In the genomic region with DNA sequence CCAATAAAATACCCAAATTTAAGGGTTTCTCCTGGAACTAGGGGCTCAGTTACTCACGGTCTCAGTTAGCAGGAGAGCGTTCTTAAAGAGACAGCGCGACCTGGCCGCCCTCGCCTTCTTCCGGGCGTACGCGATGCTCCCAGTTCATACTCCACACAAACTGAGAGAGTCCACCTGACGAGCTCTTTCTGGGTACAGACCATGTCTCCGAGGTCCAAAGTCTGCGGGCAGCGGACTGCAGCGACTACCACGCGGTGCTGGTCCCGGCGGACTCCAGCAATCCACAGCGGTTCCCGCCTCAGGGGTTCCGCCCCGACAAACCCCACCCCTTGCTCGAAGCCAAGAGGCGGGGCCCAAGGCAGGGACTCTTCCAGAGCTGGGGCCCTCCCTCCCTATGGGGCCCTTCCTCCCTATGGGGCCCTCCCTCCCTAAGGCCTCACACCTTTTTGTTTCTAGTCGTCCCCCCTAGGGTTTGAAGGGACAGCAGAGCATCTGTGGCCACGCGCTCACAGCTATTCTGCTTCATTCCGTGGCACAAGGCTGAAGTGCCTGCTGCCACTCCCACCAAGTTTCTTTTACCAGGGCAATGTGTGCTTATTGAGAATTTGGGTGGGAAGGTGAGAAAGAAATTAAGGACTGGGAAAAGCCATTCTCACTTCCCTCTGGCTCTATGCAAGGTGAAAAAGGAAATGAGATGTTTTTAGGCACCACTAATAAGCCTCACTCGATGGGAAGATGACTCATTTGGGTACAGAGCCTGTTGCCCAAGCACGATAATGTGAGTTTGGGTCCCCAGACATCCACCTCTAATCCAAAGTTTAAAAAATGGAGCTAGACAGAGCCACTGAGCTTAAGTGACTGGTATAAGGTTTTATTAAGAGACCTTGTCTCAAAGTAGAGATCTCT, we compare ENCODE assay signal across 8 mouse cellular contexts. TPM values are rescaled to one million over a fixed set of nuclear protein-coding genes. Genes with fewer than 3 reads are reported as not detected.
DNase-seq lines count a peak whose midpoint lies in the region; ATAC-seq and TF ChIP-seq lines count a peak whose summit lies in the region.

Gene Itpripl1, minus strand, starts transcription at position 285 of the 906 bp plus-strand sequence.

- 0 out of 2 replicates have a peak, but pooled peaks cover 7% of the 10 kb centered on the region for H3K27me3 ChIP-seq in heart, embryonic 14.5 days (ENCODE audit: control insufficient read depth, insufficient read depth, low read length)
- no peaks in the 10 kb centered on the region for H3K27me3 ChIP-seq in kidney, postnatal 0 days (ENCODE audit: insufficient read depth, low read length)
- 0 out of 2 replicates have a peak, but pooled peaks cover 4% of the 10 kb centered on the region for H3K27me3 ChIP-seq in neural tube, embryonic 13.5 days
- no peaks in the 10 kb centered on the region for H3K27me3 ChIP-seq in thymus, adult 2 months (ENCODE audit: control insufficient read depth, insufficient read depth, low read length)

- no peak within 1 kb of the TSS for H3K27ac ChIP-seq in heart, embryonic 14.5 days (replicated peaks in 1 of 2; ENCODE audit: control insufficient read depth in 1 of 2, insufficient read depth in 1 of 2, low read depth in 2 of 2, low read length in 2 of 2)
- H3K27ac ChIP-seq in kidney, postnatal 0 days, result no peak within 1 kb of the TSS
- no peak within 1 kb of the TSS for H3K27ac ChIP-seq in neural tube, embryonic 13.5 days (replicated peaks)
- H3K27ac ChIP-seq in thymus, adult 2 months (ENCODE audit: control insufficient read depth, insufficient read depth, low read length), result peak within 1 kb of the TSS; percentile 22; the same call in 1 of the 2 replicates

- peaks cover 3% of the 10 kb centered on the region; the same call in 1 of the 2 replicates for H3K9me3 ChIP-seq in heart, embryonic 14.5 days (ENCODE audit: control insufficient read depth, low read length)
- H3K9me3 ChIP-seq in kidney, postnatal 0 days (replicated peaks; ENCODE audit: low read length), result no peaks in the 10 kb centered on the region
- H3K9me3 ChIP-seq in neural tube, embryonic 13.5 days, result no peaks in the 10 kb centered on the region

- peaks cover 21% of the 10 kb centered on the region; the same call in 1 of the 2 replicates for H3K36me3 ChIP-seq in heart, embryonic 14.5 days (ENCODE audit: control insufficient read depth, insufficient read depth, low read length)
- H3K36me3 ChIP-seq in kidney, postnatal 0 days (ENCODE audit: insufficient read depth, low read length), result 0 out of 2 replicates have a peak, but pooled peaks cover 5% of the 10 kb centered on the region
- H3K36me3 ChIP-seq in neural tube, embryonic 13.5 days, result peaks cover 7% of the 10 kb centered on the region; the same call in 1 of the 2 replicates
- H3K36me3 ChIP-seq in thymus, adult 2 months (ENCODE audit: control insufficient read depth, insufficient read depth, low read length), result no peaks in the 10 kb centered on the region; the same call in 1 of the 2 replicates

- DNase-seq in CD8-positive naive resting alpha-beta T cell, adult 2 months (ENCODE audit: low read depth in 2 of 2, low spot score in 2 of 2), result peak; percentile 38 to 57
- DNase-seq in adrenal gland, postnatal 36 days, result peak; percentile 87 to 92
- peak; percentile 79 for DNase-seq in kidney, postnatal 0 days (ENCODE audit: low spot score)
- DNase-seq in lung, adult 18-20 months, result peak; percentile 87 to 90
- peak; percentile 77 for DNase-seq in thymus, adult 2 months

- H3K9ac ChIP-seq in heart, embryonic 14.5 days (ENCODE audit: low read length), result peak within 1 kb of the TSS; percentile 73
- peak within 1 kb of the TSS; percentile 63 for H3K9ac ChIP-seq in kidney, postnatal 0 days (ENCODE audit: low read depth, low read length)
- peak within 1 kb of the TSS; percentile 71 for H3K9ac ChIP-seq in neural tube, embryonic 13.5 days

- peak within 1 kb of the TSS; percentile 51 to 70 for H3K4me3 ChIP-seq in heart, embryonic 14.5 days (ENCODE audit: control insufficient read depth in 1 of 2, insufficient read depth in 1 of 2, low read depth in 1 of 2, low read length in 2 of 2)
- peak within 1 kb of the TSS; percentile 54 for H3K4me3 ChIP-seq in kidney, postnatal 0 days (replicated peaks; ENCODE audit: low read depth, low read length)
- H3K4me3 ChIP-seq in neural tube, embryonic 13.5 days, result peak within 1 kb of the TSS; percentile 60
- H3K4me3 ChIP-seq in thymus, adult 2 months (ENCODE audit: control insufficient read depth, insufficient read depth, low read length), result peak within 1 kb of the TSS; percentile 98

- peak within 1 kb of the TSS; percentile 82 for H3K4me2 ChIP-seq in heart, embryonic 14.5 days (ENCODE audit: low read length)
- H3K4me2 ChIP-seq in kidney, postnatal 0 days (ENCODE audit: low read length), result peak within 1 kb of the TSS; percentile 79
- H3K4me2 ChIP-seq in neural tube, embryonic 13.5 days, result peak within 1 kb of the TSS; percentile 79

- peak; percentile 96 for ATAC-seq in erythroblast, adult 5-6 weeks (replicated peaks; ENCODE audit: low FRiP score, poor library complexity, severe bottlenecking)
- peak; percentile 86 for ATAC-seq in heart, embryonic 14.5 days (ENCODE audit: insufficient number of reproducible peaks, insufficient read depth, low FRiP score, low read depth)
- peak; percentile 92 for ATAC-seq in kidney, postnatal 0 days (replicated peaks; ENCODE audit: low FRiP score, low read depth)
- ATAC-seq in neural tube, embryonic 13.5 days (ENCODE audit: low read depth), result peak; percentile 82

- peaks cover 3 to 10% of the 10 kb centered on the region in 2 experiments for H3K4me1 ChIP-seq in heart, embryonic 14.5 days (ENCODE audit: control insufficient read depth in 2 of 2, insufficient read depth in 2 of 2, low read length in 2 of 2)
- peaks cover 9% of the 10 kb centered on the region; the same call in 1 of the 2 replicates for H3K4me1 ChIP-seq in kidney, postnatal 0 days (replicated peaks; ENCODE audit: insufficient read depth, low read length)
- H3K4me1 ChIP-seq in neural tube, embryonic 13.5 days (replicated peaks), result peaks cover 18% of the 10 kb centered on the region
- peaks cover 15% of the 10 kb centered on the region for H3K4me1 ChIP-seq in thymus, adult 2 months (replicated peaks; ENCODE audit: control insufficient read depth, insufficient read depth, low read length)

- 0 out of 2 replicates have a peak, but pooled peaks have one; percentile 51 for TF ChIP-seq POLR2A in thymus, adult 2 months (IDR thresholded peaks at IDR 0.05; ENCODE audit: control insufficient read depth, extremely low read depth, insufficient read depth, low read length, poor library complexity)

- WGBS in heart, embryonic 14.5 days, result 3% methylated on average over 31 of the region's 31 CpGs
- WGBS in kidney, postnatal 0 days, result 3% methylated on average over 31 of the region's 31 CpGs
- 3% methylated on average over 31 of the region's 31 CpGs for WGBS in neural tube, embryonic 13.5 days
- 5% methylated on average over 31 of the region's 31 CpGs for WGBS in thymus, adult 2 months

- no peak for TF ChIP-seq CTCF in kidney, postnatal 0 days (IDR thresholded peaks at IDR 0.05; ENCODE audit: low read depth)
- no peak for TF ChIP-seq CTCF in thymus, adult 2 months (IDR thresholded peaks at IDR 0.05; ENCODE audit: borderline replicate concordance, control insufficient read depth, extremely low read depth, insufficient read depth, low read length, poor library complexity)

RNA-seq across cellular contexts. Expression of gene Itpripl1, which starts in this region (rescaled TPM):
- 1 to 10 TPM; 6.1 to 6.7 TPM for total RNA-seq in adrenal gland, postnatal 36 days (2021)
- 4.8 and 5.2 TPM in 2 replicates for total RNA-seq in erythroblast, adult 5-6 weeks (2015; ENCODE audit: low replicate concordance)
- total RNA-seq in erythroblast, adult 5-6 weeks (2017; ENCODE audit: low replicate concordance), result 4.4 and 6.1 TPM in 2 replicates
- 11.5 and 11.8 TPM in 2 replicates for polyA plus RNA-seq in heart, embryonic 14.5 days (2014; fragmentation: Nextera tagmentation; extraction: Ambion mirVana)
- 26.3 and 29.0 TPM in 2 replicates for polyA plus RNA-seq in kidney, postnatal 0 days (2015; fragmentation: Nextera tagmentation; extraction: Ambion mirVana)
- 15.0 and 16.4 TPM in 2 replicates for polyA plus RNA-seq in neural tube, embryonic 13.5 days (2015; fragmentation: Nextera tagmentation; extraction: Ambion mirVana)
- polyA plus RNA-seq in thymus, adult 2 months (2012; rRNA removed), result 24.6 and 25.4 TPM in 2 replicates
